Mouse (Mus musculus) forebrain, embryonic 15.5 days (tissue): ENCODE results near the gene Scfd2. TPM values are rescaled to one million over a fixed set of nuclear protein-coding genes. Genes with fewer than 3 reads are reported as not detected.

ENCODE experiments used
- ATAC-seq: fragments of 200-750 bp; cut with Nextera tagmentation; replicated peaks from 2 replicates; pipeline ENCODE4 v1.8.0; 2017; ENCODE audit warnings: mild to moderate bottlenecking, moderate TSS enrichment, moderate library complexity
- H3K27ac ChIP-seq: fragments of 300-500 bp; sonication (generic); replicated peaks from 2 replicates; pipeline ENCODE4 v1.5.1; 2015; ENCODE audit warnings: mild to moderate bottlenecking, inconsistent platforms
- H3K27me3 ChIP-seq: fragments of 300-500 bp; sonication (generic); 2 replicates; pipeline ENCODE4 v1.6.1; 2015; ENCODE audit warnings: inconsistent platforms
- H3K36me3 ChIP-seq: fragments of 300-500 bp; sonication (generic); 2 replicates; pipeline ENCODE4 v1.6.1; 2015; ENCODE audit warnings: mild to moderate bottlenecking, inconsistent platforms
- H3K4me1 ChIP-seq: fragments of 300-500 bp; sonication (generic); 2 replicates; pipeline ENCODE4 v1.6.1; 2015; ENCODE audit warnings: inconsistent platforms
- H3K4me2 ChIP-seq: fragments of 300-500 bp; sonication (generic); replicated peaks from 2 replicates; pipeline ENCODE4 v1.6.1; 2015; ENCODE audit warnings: mild to moderate bottlenecking, inconsistent platforms
- H3K4me3 ChIP-seq: fragments of 300-500 bp; sonication (generic); 2 replicates; pipeline ENCODE4 v1.5.1; 2015; ENCODE audit warnings: mild to moderate bottlenecking, inconsistent platforms
- H3K9ac ChIP-seq: fragments of 300-500 bp; sonication (generic); replicated peaks from 2 replicates; pipeline ENCODE4 v1.6.1; 2015; ENCODE audit warnings: mild to moderate bottlenecking, inconsistent platforms
- H3K9me3 ChIP-seq: fragments of 300-500 bp; sonication (generic); 2 replicates; pipeline ENCODE4 v1.6.1; 2016; ENCODE audit warnings: inconsistent platforms
- WGBS: fragments of 180-500 bp; shearing (Covaris S2); methylation state at CpG from one replicate; pipeline ENCODE4 v1.1.7; 2015; ENCODE audit warnings: mixed read lengths; 5-methylcytosine and 5-hydroxymethylcytosine counted together
- polyA plus RNA-seq: library from polyadenylated mRNA; unstranded; fragments of >200 nt; fragmentation: Nextera tagmentation; extraction: Ambion mirVana; gene quantifications from 2 replicates; pipeline ENCODE4 v1.2.1, GENCODE M21; 2015

The Scfd2 gene
- polyA plus RNA-seq, 1 experiment from 2014 or later: 24.7 TPM

- Histone ChIP-seq H3K4me3 (no peak overlapping the region), H3K9me3 (no peaks in the 10 kb centered on the region), H3K36me3 (no peaks in the 10 kb centered on the region), H3K27me3 (no peaks in the 10 kb centered on the region), H3K4me2 (no peak overlapping the region), H3K9ac (no peak overlapping the region), H3K4me1 (peaks cover 8% of the 10 kb centered on the region), H3K27ac (no peak overlapping the region)
- ATAC-seq: no peak
- 95% methylated on average over 3 of the region's 3 CpGs for WGBS
Measured at GRCm38 (mm10) chr5:74166642-74167041, 364.9 kb downstream of the Scfd2 start.

- 91% methylated on average over 7 of the region's 7 CpGs for WGBS
- Histone ChIP-seq H3K9me3 (no peaks in the 10 kb centered on the region), H3K36me3 (no peaks in the 10 kb centered on the region), H3K9ac (no peak overlapping the region), H3K27ac (no peak overlapping the region), H3K27me3 (no peaks in the 10 kb centered on the region), H3K4me2 (no peak overlapping the region), H3K4me1 (peaks cover 12% of the 10 kb centered on the region), H3K4me3 (no peak overlapping the region)
- no peak for ATAC-seq
Measured at GRCm38 (mm10) chr5:74164547-74164946, 367.0 kb downstream of the Scfd2 start.

DNA sequence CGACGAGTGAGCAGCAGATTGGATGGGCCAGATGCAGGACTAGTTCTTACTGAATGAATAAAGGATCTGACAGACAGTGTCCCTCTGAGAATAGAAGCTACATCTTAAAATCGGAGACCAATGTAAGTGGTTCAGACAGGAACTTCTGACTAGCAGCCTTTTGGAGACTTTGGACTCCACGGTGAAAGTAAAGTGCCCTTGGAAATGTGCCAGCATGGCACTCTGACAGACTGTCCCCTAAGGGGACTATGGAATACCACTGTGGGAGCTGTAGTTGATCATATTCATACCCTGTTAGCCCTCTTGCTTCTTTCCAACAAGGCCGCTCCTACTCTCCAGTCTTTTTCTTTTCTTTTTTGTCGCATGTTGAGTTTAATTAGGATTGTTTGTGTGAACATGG lies 368.4 kb downstream of the Scfd2 start:
- ATAC-seq: no peak
- Histone ChIP-seq H3K4me1 (peaks cover 12% of the 10 kb centered on the region), H3K4me3 (no peak overlapping the region), H3K9ac (no peak overlapping the region), H3K4me2 (no peak overlapping the region), H3K27ac (no peak overlapping the region), H3K27me3 (no peaks in the 10 kb centered on the region), H3K36me3 (no peaks in the 10 kb centered on the region), H3K9me3 (no peaks in the 10 kb centered on the region)
- 86% methylated on average over 6 of the region's 6 CpGs for WGBS

DNA sequence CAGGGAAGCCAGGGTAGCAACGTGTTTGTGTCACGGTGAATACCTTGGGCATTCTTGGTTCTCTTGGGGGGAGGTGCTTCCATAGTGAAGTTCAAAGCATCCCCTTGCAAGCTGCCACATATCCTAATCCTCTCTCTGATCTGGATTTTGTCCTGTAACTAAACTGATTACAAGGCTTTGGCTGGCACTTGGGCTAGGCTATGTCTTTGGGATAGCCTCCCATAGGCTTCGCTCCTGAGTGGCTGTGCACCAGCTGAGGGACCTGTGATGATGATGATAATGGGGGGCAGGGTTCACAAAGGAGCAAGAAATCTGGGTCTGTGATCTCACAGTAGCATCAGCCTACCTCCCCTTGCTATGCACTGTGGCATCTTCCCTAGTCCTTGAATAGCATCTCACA lies 369.5 kb downstream of the Scfd2 start:
- H3K27me3 ChIP-seq: no peaks in the 10 kb centered on the region
- H3K4me3 ChIP-seq: no peak overlapping the region
- H3K9me3 ChIP-seq: no peaks in the 10 kb centered on the region
- H3K27ac ChIP-seq: no peak overlapping the region
- WGBS: 45% methylated on average over 3 of the region's 3 CpGs
- peak overlapping the region; percentile 26; the same call in 1 of the 2 replicates for H3K9ac ChIP-seq
- H3K4me2 ChIP-seq: peak overlapping the region; percentile 35
- no peak for ATAC-seq
- peaks cover 12% of the 10 kb centered on the region for H3K4me1 ChIP-seq
- no peaks in the 10 kb centered on the region for H3K36me3 ChIP-seq

DNA sequence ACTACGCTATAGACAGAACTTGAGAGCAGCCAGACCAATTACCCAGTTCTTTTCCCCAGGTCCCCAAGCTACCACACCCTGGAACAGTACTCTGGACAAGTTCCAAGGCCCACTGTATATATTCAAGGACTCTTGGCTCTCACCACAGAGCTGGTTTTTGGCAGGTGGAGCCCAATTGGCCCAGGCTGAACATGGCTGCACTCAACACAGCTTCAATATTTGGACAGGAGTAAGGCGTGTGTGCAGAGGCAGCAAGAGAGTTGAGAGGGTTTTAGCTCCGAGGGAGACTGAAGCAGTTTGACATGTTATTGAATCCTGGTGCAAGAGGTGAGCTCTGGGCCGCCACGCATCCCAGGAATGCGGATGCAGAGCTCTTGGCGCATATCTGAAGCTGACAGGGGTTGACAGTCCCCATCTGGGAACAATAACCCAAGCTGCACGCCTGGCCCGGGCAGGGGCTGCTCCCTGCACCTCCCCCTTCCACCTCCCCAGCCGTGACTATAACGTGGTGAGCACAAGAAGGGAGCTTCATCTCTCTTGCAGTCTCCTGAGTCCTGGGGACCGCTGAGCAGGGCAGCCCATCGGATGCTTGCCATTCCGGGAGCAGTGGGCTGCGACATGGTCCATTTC lies 370.1 kb downstream of the Scfd2 start:
- Histone ChIP-seq H3K27ac (no peak overlapping the region), H3K4me3 (no peak overlapping the region), H3K4me1 (peaks cover 12% of the 10 kb centered on the region), H3K36me3 (no peaks in the 10 kb centered on the region), H3K9ac (peak overlapping the region; percentile 26; the same call in 1 of the 2 replicates), H3K27me3 (no peaks in the 10 kb centered on the region), H3K4me2 (peak overlapping the region; percentile 35), H3K9me3 (no peaks in the 10 kb centered on the region)
- peak; percentile 92 for ATAC-seq
- WGBS: 21% methylated on average over 15 of the region's 15 CpGs

DNA sequence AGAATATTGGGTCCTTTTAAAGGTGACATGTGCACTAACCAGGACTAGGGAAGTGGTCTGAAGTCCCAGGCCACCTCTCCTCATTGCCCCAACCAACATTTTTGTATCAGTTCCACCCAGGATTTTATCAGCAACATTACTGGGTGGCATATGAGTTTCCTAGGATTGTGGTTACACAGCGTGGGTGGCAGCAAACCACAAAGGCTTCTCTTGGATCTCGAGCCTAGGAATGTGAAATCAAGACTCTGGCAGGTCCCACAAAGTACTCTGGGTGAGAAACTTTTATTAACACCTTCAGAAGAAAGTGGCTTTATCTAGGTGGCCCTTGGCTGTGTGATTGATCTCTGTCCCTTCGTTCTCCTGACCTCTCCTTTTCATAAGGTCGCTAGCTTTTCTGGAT lies 371.2 kb downstream of the Scfd2 start:
- 86% methylated on average over 4 of the region's 4 CpGs for WGBS
- no peak for ATAC-seq
- no peaks in the 10 kb centered on the region for H3K9me3 ChIP-seq
- peaks cover 12% of the 10 kb centered on the region for H3K4me1 ChIP-seq
- no peak overlapping the region for H3K4me2 ChIP-seq
- H3K9ac ChIP-seq: no peak overlapping the region
- no peak overlapping the region for H3K27ac ChIP-seq
- H3K4me3 ChIP-seq: no peak overlapping the region
- no peaks in the 10 kb centered on the region for H3K36me3 ChIP-seq
- no peaks in the 10 kb centered on the region for H3K27me3 ChIP-seq

DNA sequence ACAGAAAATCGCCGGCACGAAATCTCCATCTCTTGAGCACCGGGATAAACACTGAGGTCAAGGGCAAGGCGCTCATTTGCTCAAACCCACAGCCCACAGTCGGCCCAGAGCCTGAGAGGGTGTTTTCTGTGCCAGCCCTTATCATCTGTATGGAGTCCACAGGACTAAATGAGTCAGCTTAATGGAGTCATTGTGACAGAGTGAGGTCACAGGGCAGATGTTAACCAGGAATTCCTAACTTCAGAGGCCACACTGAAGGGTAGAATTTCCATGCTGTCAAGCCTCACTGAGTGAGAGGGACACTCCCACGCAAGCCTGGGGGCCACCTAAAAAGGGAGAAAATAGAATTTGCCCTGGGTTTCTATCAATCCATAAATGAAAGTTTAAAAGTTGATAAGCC lies 371.7 kb downstream of the Scfd2 start:
- H3K36me3 ChIP-seq: no peaks in the 10 kb centered on the region
- no peaks in the 10 kb centered on the region for H3K9me3 ChIP-seq
- H3K4me2 ChIP-seq: no peak overlapping the region
- peaks cover 12% of the 10 kb centered on the region for H3K4me1 ChIP-seq
- no peak for ATAC-seq
- WGBS: 83% methylated on average over 7 of the region's 7 CpGs
- H3K27me3 ChIP-seq: no peaks in the 10 kb centered on the region
- no peak overlapping the region for H3K4me3 ChIP-seq
- H3K9ac ChIP-seq: no peak overlapping the region
- no peak overlapping the region for H3K27ac ChIP-seq

GRCm38 (mm10) chr5:74158929-74159632 lies 372.5 kb downstream of the Scfd2 start:
- Histone ChIP-seq H3K4me3 (no peak overlapping the region), H3K27me3 (no peaks in the 10 kb centered on the region), H3K27ac (no peak overlapping the region; the same call in 1 of the 2 replicates), H3K9me3 (no peaks in the 10 kb centered on the region), H3K4me2 (no peak overlapping the region), H3K4me1 (peaks cover 12% of the 10 kb centered on the region), H3K9ac (no peak overlapping the region), H3K36me3 (no peaks in the 10 kb centered on the region)
- ATAC-seq: no peak
- 82% methylated on average over 6 of the region's 6 CpGs for WGBS

DNA sequence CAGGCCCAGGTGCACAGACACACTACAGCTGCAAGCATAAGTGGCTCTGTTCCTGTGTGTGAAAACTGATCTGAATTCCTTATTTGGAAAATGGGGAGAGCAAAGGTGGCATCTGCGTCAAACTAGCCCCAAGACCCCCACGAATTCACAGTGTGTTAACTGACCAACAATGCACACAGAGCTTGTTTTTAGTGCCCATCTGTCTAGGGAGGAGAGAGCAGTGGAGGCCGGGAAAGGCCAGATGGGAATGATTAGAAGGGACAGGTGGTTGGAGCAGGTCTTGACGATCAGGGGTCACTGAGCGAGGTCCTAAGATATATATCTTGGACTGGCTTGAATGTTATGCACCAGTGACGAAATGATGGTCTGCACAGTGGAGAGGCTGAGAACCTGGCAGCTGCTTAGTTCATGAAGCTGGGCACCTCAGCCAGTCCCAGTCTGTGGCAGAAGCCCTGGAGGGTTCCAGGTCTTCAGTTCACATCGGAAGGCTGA lies 375.7 kb downstream of the Scfd2 start:
- ATAC-seq: no peak
- Histone ChIP-seq H3K27me3 (no peaks in the 10 kb centered on the region), H3K4me3 (no peak overlapping the region), H3K36me3 (no peaks in the 10 kb centered on the region), H3K4me1 (no peaks in the 10 kb centered on the region), H3K9me3 (no peaks in the 10 kb centered on the region), H3K9ac (no peak overlapping the region), H3K27ac (no peak overlapping the region), H3K4me2 (no peak overlapping the region)
- 73% methylated on average over 7 of the region's 7 CpGs for WGBS

Other genes starting within 250 kb of the Scfd2 start
- gene Fip1l1, start 3.7 kb upstream of the Scfd2 start, polyA plus RNA-seq: 90.4 and 95.6 TPM in 2 replicates
- gene Lnx1, start 171.2 kb upstream of the Scfd2 start, polyA plus RNA-seq: 2.7 and 3.9 TPM in 2 replicates